Mouse (Mus musculus) v-Abl transformed pro-B cells (cell line): ENCODE measurements around the gene Kcnc4.

Experiments
- in situ Hi-C, 2 experiments: fragments of 400-800 bp; cut with MboI; formaldehyde crosslinking; loops; one replicate each; pipeline ENCODE4 v1.15.1; 2025; ENCODE audit not compliant: unreplicated experiment in 2 of 2

Kcnc4 gene

DNA sequence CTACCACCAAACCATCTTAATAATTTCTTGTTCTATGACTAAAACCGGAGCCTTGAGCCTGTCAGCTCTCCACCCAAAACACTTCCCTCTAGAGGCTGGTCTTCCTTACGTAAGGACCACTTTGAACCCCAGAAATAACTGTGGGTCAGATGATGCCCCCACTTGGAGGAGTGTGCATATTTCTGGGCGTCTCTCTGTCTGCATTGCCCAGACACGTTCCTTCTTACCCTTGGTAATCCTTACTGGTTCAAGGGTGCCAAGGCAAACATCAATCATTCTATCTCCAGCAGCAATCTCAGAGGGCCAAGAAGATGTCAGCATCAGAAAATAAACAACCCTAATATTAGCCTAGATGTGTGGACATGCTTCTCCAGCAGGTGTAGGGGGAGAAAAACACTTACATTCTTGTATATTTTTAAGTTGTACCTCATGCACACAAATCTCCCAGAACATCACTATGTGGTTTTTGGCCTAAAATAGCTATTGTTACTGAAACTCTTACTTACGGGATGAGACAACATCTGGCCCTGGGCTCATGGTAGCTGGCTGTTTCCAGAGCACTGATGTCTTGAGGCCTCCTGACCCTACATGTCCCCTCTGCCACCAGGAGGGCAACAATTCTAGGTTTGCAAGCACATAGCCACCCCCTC lies 59.2 kb downstream of the Kcnc4 start:
- in situ Hi-C loops, result no loop called here

DNA sequence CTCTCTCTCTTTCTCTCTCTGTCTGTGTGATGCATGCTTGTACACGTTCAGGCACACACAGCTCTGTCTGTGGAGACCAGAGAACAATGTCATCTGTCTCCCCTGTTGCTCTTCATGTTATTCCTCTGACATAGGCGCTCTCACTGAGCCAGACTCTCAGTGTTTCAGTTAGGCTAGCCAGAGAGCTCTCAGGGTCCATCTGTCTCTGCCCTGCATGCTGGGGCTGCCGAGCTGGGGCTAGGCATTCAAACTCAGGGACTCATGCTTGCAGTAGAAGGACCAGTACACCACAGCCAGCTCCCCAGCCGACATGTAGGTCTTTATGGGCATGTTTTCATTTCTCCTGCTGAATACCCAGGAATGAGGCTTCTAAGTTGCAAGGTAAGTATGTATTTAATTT lies 68.2 kb downstream of the Kcnc4 start:
- in situ Hi-C loops, result no loop called here
